Mouse (Mus musculus) ES-E14 (cell line): Measurements from ENCODE around the gene Tmco4. TPM values are rescaled to one million over a fixed set of nuclear protein-coding genes. Genes with fewer than 3 reads are reported as not detected.

Experiments used
- DNase-seq: peaks from one replicate; pipeline ENCODE4 v3.0.0-alpha.2; 2013; ENCODE audit warnings: low read depth, low spot score
- H3K27ac ChIP-seq: 2 replicates; pipeline ENCODE4 v1.5.1; 2012; ENCODE audit warnings: low read depth, mild to moderate bottlenecking, low read length, moderate library complexity, mixed read lengths; ENCODE audit not compliant: poor library complexity, insufficient read depth, severe bottlenecking
- H3K36me3 ChIP-seq: 2 replicates; pipeline ENCODE4 v1.6.1; 2012; ENCODE audit warnings: mild to moderate bottlenecking, low read length, moderate library complexity, mixed read lengths; ENCODE audit not compliant: control insufficient read depth, poor library complexity, insufficient read depth, severe bottlenecking
- H3K4me1 ChIP-seq, 2 experiments: fragments of 150-350 bp in 1 of 2; sonication (generic) in 1 of 2; 2 replicates each; pipeline ENCODE4 v1.6.1; 2012; ENCODE audit warnings: low read length in 2 of 2, mild to moderate bottlenecking in 1 of 2, mixed read lengths in 1 of 2; ENCODE audit not compliant: control insufficient read depth in 2 of 2, insufficient read depth in 2 of 2, poor library complexity in 1 of 2
- H3K4me3 ChIP-seq, 2 experiments: fragments of 150-350 bp in 1 of 2; sonication (generic) in 1 of 2; 2 replicates each; pipeline ENCODE4 v1.5.1; 2012; ENCODE audit warnings: low read length in 2 of 2, low read depth in 1 of 2, mild to moderate bottlenecking in 1 of 2, mixed read lengths in 1 of 2; ENCODE audit not compliant: insufficient read depth in 1 of 2, poor library complexity in 1 of 2, severe bottlenecking in 1 of 2
- H3K9ac ChIP-seq: 2 replicates; pipeline ENCODE4 v1.6.1; 2012; ENCODE audit warnings: low read depth, mild to moderate bottlenecking, low read length, mixed read lengths; ENCODE audit not compliant: poor library complexity, insufficient read depth, severe bottlenecking
- H3K9me3 ChIP-seq: fragments of 150-350 bp; sonication (generic); 2 replicates; pipeline ENCODE4 v1.6.1; 2012; ENCODE audit warnings: low read depth, mild to moderate bottlenecking, low read length; ENCODE audit not compliant: control insufficient read depth, insufficient read depth
- CHD2 ChIP-seq: IDR thresholded peaks from 2 replicates; pipeline ENCODE4 v1.6.1; 2014; ENCODE audit warnings: mild to moderate bottlenecking, low read depth, low read length, inconsistent platforms
- HCFC1 ChIP-seq: IDR thresholded peaks from 2 replicates; pipeline ENCODE4 v1.6.1; 2012; ENCODE audit warnings: low read length, inconsistent platforms, borderline replicate concordance; ENCODE audit not compliant: insufficient read depth
- MAFK ChIP-seq: IDR thresholded peaks from 2 replicates; pipeline ENCODE4 v1.6.1; 2014; ENCODE audit warnings: mild to moderate bottlenecking, low read depth, low read length, inconsistent platforms; ENCODE audit not compliant: insufficient read depth
- ZC3H11A ChIP-seq: IDR thresholded peaks from 2 replicates; pipeline ENCODE4 v1.6.1; 2012; ENCODE audit warnings: low read depth, mild to moderate bottlenecking, inconsistent platforms, low read length, borderline replicate concordance
- ZNF384 ChIP-seq: IDR thresholded peaks from 2 replicates; pipeline ENCODE4 v1.6.1; 2012; ENCODE audit warnings: low read depth, low read length, inconsistent platforms
- in situ Hi-C, 2 experiments: fragments of 600-800 bp; cut with MboI; formaldehyde crosslinking; loops; one replicate each; pipeline ENCODE4 v1.15.1; 2025; ENCODE audit warnings: low sequenced_read_pairs in 2 of 2, inconsistent platforms in 1 of 2; ENCODE audit not compliant: unreplicated experiment in 2 of 2
- total RNA-seq: library from RNA; depleted of rRNA; stranded (reverse); fragments of 300-350 nt; gene quantifications from 2 replicates; pipeline ENCODE4 v1.2.3, GENCODE M21; 2012

The Tmco4 gene
- total RNA-seq, 1 experiment: 4.7 TPM

- Histone ChIP-seq H3K27ac (no peak overlapping the region), H3K9me3 (no peaks in the 10 kb centered on the region), H3K4me3 (no peak overlapping the region), H3K9ac (no peak overlapping the region), H3K36me3 (no peaks in the 10 kb centered on the region), H3K4me1 (no peaks in the 10 kb centered on the region)
- TF ChIP-seq ZC3H11A: no peak
- TF ChIP-seq CHD2: no peak
- TF ChIP-seq ZNF384: no peak
- TF ChIP-seq MAFK: no peak
- DNase-seq: no peak
- in situ Hi-C loops: no loop called here
Observed at GRCm38 (mm10) chr4:139054300-139054923, 81.7 kb downstream of the Tmco4 start.

- in situ Hi-C loops: no loop called here
- no peaks in the 10 kb centered on the region for H3K9me3 ChIP-seq
Observed at GRCm38 (mm10) chr4:139055336-139055735, 82.6 kb downstream of the Tmco4 start.

GRCm38 (mm10) chr4:139055744-139056143, 83.1 kb downstream of the Tmco4 start:
- Histone ChIP-seq H3K4me3 (no peak overlapping the region), H3K4me1 (no peaks in the 10 kb centered on the region), H3K9ac (no peak overlapping the region), H3K9me3 (no peaks in the 10 kb centered on the region), H3K27ac (no peak overlapping the region), H3K36me3 (no peaks in the 10 kb centered on the region)
- TF ChIP-seq HCFC1 (no peak), ZNF384 (no peak), ZC3H11A (no peak), CHD2 (no peak), MAFK (no peak)
- no peak for DNase-seq
- in situ Hi-C loops: no loop called here

More at GRCm38 (mm10) chr4:139055336-139055735, 82.6 kb downstream of the Tmco4 start:
- no peaks in the 10 kb centered on the region for H3K36me3 ChIP-seq
- DNase-seq: no peak
- H3K9ac ChIP-seq: no peak overlapping the region
- TF ChIP-seq ZNF384 (no peak), CHD2 (no peak), HCFC1 (no peak), ZC3H11A (no peak), MAFK (no peak)
- H3K4me3 ChIP-seq: no peak overlapping the region
- H3K4me1 ChIP-seq: no peaks in the 10 kb centered on the region
- H3K27ac ChIP-seq: no peak overlapping the region

GRCm38 (mm10) chr4:139057291-139057690, 84.6 kb downstream of the Tmco4 start:
- no peak for DNase-seq
- H3K27ac ChIP-seq: no peak overlapping the region
- in situ Hi-C loops: no loop called here
- no peak overlapping the region for H3K9ac ChIP-seq
- no peak overlapping the region for H3K4me3 ChIP-seq
- no peak for TF ChIP-seq ZC3H11A
- no peak for TF ChIP-seq MAFK
- H3K9me3 ChIP-seq: no peaks in the 10 kb centered on the region
- H3K36me3 ChIP-seq: no peaks in the 10 kb centered on the region
- H3K4me1 ChIP-seq: no peaks in the 10 kb centered on the region

GRCm38 (mm10) chr4:139058029-139058428, 85.3 kb downstream of the Tmco4 start:
- in situ Hi-C loops: no loop called here
- no peak overlapping the region for H3K9ac ChIP-seq
- no peak overlapping the region for H3K4me3 ChIP-seq
- no peaks in the 10 kb centered on the region for H3K4me1 ChIP-seq
- TF ChIP-seq MAFK (no peak), HCFC1 (no peak), ZNF384 (no peak), ZC3H11A (no peak), CHD2 (no peak)
- no peak for DNase-seq
- no peaks in the 10 kb centered on the region for H3K9me3 ChIP-seq
- no peak overlapping the region for H3K27ac ChIP-seq
- H3K36me3 ChIP-seq: no peaks in the 10 kb centered on the region
